Mouse (Mus musculus): Measurements from ENCODE around the gene Rxrb. TPM values are rescaled to one million over a fixed set of nuclear protein-coding genes. Genes with fewer than 3 reads are reported as not detected.

Rxrb gene
- polyA plus RNA-seq, 3 experiments from 2014 or later = 7.8 to 10.6 (median 10.1) TPM

GRCm38 (mm10) chr17:34057224-34057623, 25.6 kb downstream of the Rxrb start:
- no peak for ATAC-seq

GRCm38 (mm10) chr17:34068864-34069263, 37.3 kb downstream of the Rxrb start:
- no peak for ATAC-seq

DNA sequence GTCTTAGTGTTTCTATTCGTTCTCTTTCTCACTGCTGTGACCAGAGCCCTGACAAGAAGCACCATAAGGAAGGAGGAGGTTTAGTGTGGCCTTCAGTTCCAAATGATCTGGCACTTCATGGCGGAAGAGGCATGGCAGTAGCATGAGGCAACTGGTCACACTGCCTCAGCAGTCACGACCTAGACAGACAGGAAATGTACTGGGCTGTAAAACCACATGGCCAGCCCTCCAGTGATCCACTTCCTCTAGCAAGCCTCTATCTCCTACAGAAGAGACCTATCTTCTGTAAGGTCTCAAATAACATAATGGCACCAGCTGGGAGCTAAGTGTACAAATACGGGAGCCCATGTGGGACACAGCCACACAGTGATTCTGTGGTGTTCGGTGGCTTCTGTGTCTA, 40.5 kb downstream of the Rxrb start:
- ATAC-seq = no peak

GRCm38 (mm10) chr17:34075271-34075670, 43.7 kb downstream of the Rxrb start:
- no peak for ATAC-seq

DNA sequence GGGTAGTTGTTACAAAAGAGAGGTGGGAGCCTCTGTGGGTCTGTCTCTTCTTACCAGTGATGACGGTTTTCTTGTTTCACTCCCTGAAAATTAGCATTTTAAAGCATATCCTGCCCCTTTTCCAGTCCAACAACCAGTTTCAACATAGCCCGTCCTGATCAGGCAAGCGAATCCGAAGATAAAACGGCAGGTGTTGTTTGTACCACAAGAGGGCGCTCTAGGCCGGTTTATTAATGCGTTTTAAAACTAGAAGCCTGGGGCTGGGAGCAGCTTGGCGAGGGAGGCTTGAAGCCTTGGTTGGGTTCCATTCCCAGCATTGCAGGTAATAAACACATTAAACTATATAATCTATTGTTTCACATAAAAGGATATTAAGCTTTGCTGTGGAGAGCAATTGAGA, 45.9 kb downstream of the Rxrb start:
- ATAC-seq = peak; percentile 54

- no peak for ATAC-seq
Observed at GRCm38 (mm10) chr17:34078148-34078547, 46.5 kb downstream of the Rxrb start.

DNA sequence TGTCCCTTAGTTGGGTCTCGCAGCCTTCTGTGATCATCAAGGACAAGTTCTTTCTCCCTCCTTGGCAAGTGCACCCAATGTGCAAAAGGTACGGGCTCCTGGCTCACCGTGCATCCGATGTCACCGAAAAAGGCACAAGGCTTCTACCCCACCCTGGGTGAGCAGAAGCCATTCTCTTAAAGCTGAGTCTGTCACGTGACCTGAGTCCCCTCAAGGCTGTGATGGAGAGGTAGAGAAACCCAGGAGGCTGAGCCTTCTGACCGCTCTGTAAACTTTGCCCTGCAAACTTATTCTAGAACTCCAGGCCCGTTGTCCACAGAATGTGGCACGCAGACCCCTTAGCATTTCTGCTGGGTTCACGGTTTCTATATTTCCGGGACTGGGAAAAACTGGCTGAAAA, 47.4 kb downstream of the Rxrb start:
- no peak for ATAC-seq

GRCm38 (mm10) chr17:34079621-34080020, 48.0 kb downstream of the Rxrb start:
- peak; percentile 87 for ATAC-seq

DNA sequence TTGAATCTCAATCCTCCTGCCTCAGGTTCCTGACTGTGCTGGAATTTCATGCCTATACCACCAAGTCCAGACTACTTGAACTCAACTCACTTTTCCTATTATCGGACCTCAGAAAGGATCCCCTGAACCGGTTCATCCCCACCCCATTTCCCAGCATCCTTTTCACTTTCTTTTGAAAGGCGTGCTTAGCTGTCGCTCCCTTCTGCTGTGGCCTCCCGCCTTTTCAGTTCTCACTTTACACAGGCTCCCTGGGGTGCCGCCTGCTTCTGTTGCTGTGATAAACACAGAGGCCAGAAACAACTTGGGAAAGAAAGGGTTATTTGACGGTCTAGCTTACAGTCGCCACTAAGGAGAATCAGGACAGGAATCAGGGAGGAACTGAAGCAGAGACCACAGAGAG, 51.5 kb downstream of the Rxrb start:
- ATAC-seq = no peak

- ATAC-seq = no peak
Observed at GRCm38 (mm10) chr17:34087386-34087785, 55.8 kb downstream of the Rxrb start.

Other genes starting within 250 kb of the Rxrb start
- gene Angptl4, start 250.0 kb upstream of the Rxrb start, polyA plus RNA-seq (2017; shearing (Covaris generic)) = 1 to 10 TPM; 3.5 to 5.9 (median 4.1) TPM
- gene Kank3, start 221.3 kb upstream of the Rxrb start, polyA plus RNA-seq (2017; shearing (Covaris generic)) = 1 to 10 TPM; 2.4 to 2.7 (median 2.4) TPM
- 1,000 to 10,000 TPM; 1,118 to 2,316 (median 1,890) TPM for gene Rps28, start 207.2 kb upstream of the Rxrb start, polyA plus RNA-seq (2017; shearing (Covaris generic))
- 100 to 1,000 TPM; 364 to 457 (median 417) TPM for gene Ndufa7, start 207.2 kb upstream of the Rxrb start, polyA plus RNA-seq (2017; shearing (Covaris generic))
- gene Cd320, start 188.7 kb upstream of the Rxrb start, polyA plus RNA-seq (2017; shearing (Covaris generic)) = 10 to 100 TPM; 11.2 to 11.6 (median 11.2) TPM
- not detected for gene Gm7029, start 158.0 kb upstream of the Rxrb start, polyA plus RNA-seq (2017; shearing (Covaris generic))
- 1 to 10 TPM in 2 of 3 experiments, under 1 TPM in 1; 0.20 to 7.4 (median 1.3) TPM for gene Kifc1, start 141.2 kb upstream of the Rxrb start, polyA plus RNA-seq (2017; shearing (Covaris generic))
- 10 to 100 TPM in 1 of 3 experiments, 1 to 10 TPM in 2; 5.3 to 10.1 (median 5.4) TPM for gene Platr17, start 126.7 kb upstream of the Rxrb start, polyA plus RNA-seq (2017; shearing (Covaris generic))
- gene Daxx, start 122.4 kb upstream of the Rxrb start, polyA plus RNA-seq (2017; shearing (Covaris generic)) = 100 to 1,000 TPM; 101 to 116 (median 102) TPM
- gene Tapbp, start 115.9 kb upstream of the Rxrb start, polyA plus RNA-seq (2017; shearing (Covaris generic)) = 100 to 1,000 TPM; 367 to 428 (median 385) TPM
- 1 to 10 TPM; 3.7 to 6.8 (median 4.8) TPM for gene Zbtb22, start 115.9 kb upstream of the Rxrb start, polyA plus RNA-seq (2017; shearing (Covaris generic))
- gene Rgl2, start 102.3 kb upstream of the Rxrb start, polyA plus RNA-seq (2017; shearing (Covaris generic)) = 10 to 100 TPM; 14.3 to 37.4 (median 31.7) TPM
- gene Pfdn6, start 91.5 kb upstream of the Rxrb start, polyA plus RNA-seq (2017; shearing (Covaris generic)) = 100 to 1,000 TPM; 114 to 135 (median 124) TPM
- gene Wdr46, start 91.2 kb upstream of the Rxrb start, polyA plus RNA-seq (2017; shearing (Covaris generic)) = 10 to 100 TPM in 2 of 3 experiments, 1 to 10 TPM in 1; 6.8 to 11.0 (median 10.1) TPM
- gene B3galt4, start 80.3 kb upstream of the Rxrb start, polyA plus RNA-seq (2017; shearing (Covaris generic)) = 10 to 100 TPM; 12.8 to 15.1 (median 13.9) TPM
- gene Vps52, start 76.0 kb upstream of the Rxrb start, polyA plus RNA-seq (2017; shearing (Covaris generic)) = 10 to 100 TPM; 27.6 to 30.0 (median 27.8) TPM
- 1,000 to 10,000 TPM; 3,532 to 7,587 (median 7,167) TPM for gene Rps18, start 75.8 kb upstream of the Rxrb start, polyA plus RNA-seq (2017; shearing (Covaris generic))
- 1,000 to 10,000 TPM; 4,943 to 7,708 (median 5,398) TPM for gene H2-K1, start 31.5 kb upstream of the Rxrb start, polyA plus RNA-seq (2017; shearing (Covaris generic))
- gene Ring1, start 7.1 kb upstream of the Rxrb start, polyA plus RNA-seq (2017; shearing (Covaris generic)) = 1 to 10 TPM; 1.6 to 2.8 (median 2.5) TPM
- gene H2-Ke6, start 3.8 kb upstream of the Rxrb start, polyA plus RNA-seq (2017; shearing (Covaris generic)) = 10 to 100 TPM; 28.0 to 31.5 (median 30.7) TPM
- gene Slc39a7, start 130 bp upstream of the Rxrb start, polyA plus RNA-seq (2017; shearing (Covaris generic)) = 10 to 100 TPM; 40.8 to 49.3 (median 44.7) TPM
- under 1 TPM in 1 of 3 experiments, not detected in 2; 0.21 TPM for gene Col11a2, start 7.6 kb downstream of the Rxrb start, polyA plus RNA-seq (2017; shearing (Covaris generic))
- gene H2-Oa, start 60.5 kb downstream of the Rxrb start, polyA plus RNA-seq (2017; shearing (Covaris generic)) = 10 to 100 TPM; 14.3 to 81.2 (median 53.9) TPM
- 100 to 1,000 TPM in 2 of 3 experiments, 10 to 100 TPM in 1; 75.8 to 241 (median 198) TPM for gene H2-DMa, start 87.7 kb downstream of the Rxrb start, polyA plus RNA-seq (2017; shearing (Covaris generic))
- 100 to 1,000 TPM; 115 to 154 (median 144) TPM for gene Brd2, start 90.8 kb downstream of the Rxrb start, polyA plus RNA-seq (2017; shearing (Covaris generic))
- 10 to 100 TPM in 2 of 3 experiments, 1 to 10 TPM in 1; 9.2 to 14.4 (median 11.3) TPM for gene H2-DMb2, start 111.5 kb downstream of the Rxrb start, polyA plus RNA-seq (2017; shearing (Covaris generic))
- 1 to 10 TPM; 2.3 to 5.0 (median 4.5) TPM for gene H2-DMb1, start 121.3 kb downstream of the Rxrb start, polyA plus RNA-seq (2017; shearing (Covaris generic))
- gene Tap1, start 155.7 kb downstream of the Rxrb start, polyA plus RNA-seq (2017; shearing (Covaris generic)) = 100 to 1,000 TPM; 174 to 216 (median 189) TPM
- 100 to 1,000 TPM; 330 to 403 (median 338) TPM for gene Psmb9, start 156.0 kb downstream of the Rxrb start, polyA plus RNA-seq (2017; shearing (Covaris generic))
- gene Psmb8, start 165.9 kb downstream of the Rxrb start, polyA plus RNA-seq (2017; shearing (Covaris generic)) = 1,000 to 10,000 TPM in 2 of 3 experiments, 100 to 1,000 TPM in 1; 835 to 1,025 (median 1,010) TPM
- 100 to 1,000 TPM in 2 of 3 experiments, 10 to 100 TPM in 1; 94.0 to 181 (median 103) TPM for gene Tap2, start 171.7 kb downstream of the Rxrb start, polyA plus RNA-seq (2017; shearing (Covaris generic))
- gene H2-Ob, start 207.1 kb downstream of the Rxrb start, polyA plus RNA-seq (2017; shearing (Covaris generic)) = 10 to 100 TPM in 2 of 3 experiments, 1 to 10 TPM in 1; 8.4 to 87.4 (median 63.4) TPM
- gene H2-Ab1, start 225.9 kb downstream of the Rxrb start, polyA plus RNA-seq (2017; shearing (Covaris generic)) = 10 to 100 TPM in 2 of 3 experiments, 1 to 10 TPM in 1; 4.3 to 76.2 (median 34.9) TPM